Mouse (Mus musculus) brain, embryonic 14.5 days (tissue): ENCODE measurements around the gene Gpr68.

Experiments used
- CTCF ChIP-seq: fragments of 200-500 bp; IDR thresholded peaks from 2 replicates; pipeline ENCODE4 v1.5.1; 2012; ENCODE audit warnings: inconsistent platforms, mild to moderate bottlenecking, moderate library complexity, borderline replicate concordance; ENCODE audit not compliant: insufficient read depth, insufficient read length; ENCODE audit errors: extremely low read depth
- POLR2A ChIP-seq: fragments of 200-500 bp; IDR thresholded peaks from 2 replicates; pipeline ENCODE4 v1.6.1; 2012; ENCODE audit warnings: mild to moderate bottlenecking, inconsistent platforms, borderline replicate concordance; ENCODE audit not compliant: poor library complexity, insufficient read depth, insufficient read length, severe bottlenecking; ENCODE audit errors: extremely low read depth

DNA sequence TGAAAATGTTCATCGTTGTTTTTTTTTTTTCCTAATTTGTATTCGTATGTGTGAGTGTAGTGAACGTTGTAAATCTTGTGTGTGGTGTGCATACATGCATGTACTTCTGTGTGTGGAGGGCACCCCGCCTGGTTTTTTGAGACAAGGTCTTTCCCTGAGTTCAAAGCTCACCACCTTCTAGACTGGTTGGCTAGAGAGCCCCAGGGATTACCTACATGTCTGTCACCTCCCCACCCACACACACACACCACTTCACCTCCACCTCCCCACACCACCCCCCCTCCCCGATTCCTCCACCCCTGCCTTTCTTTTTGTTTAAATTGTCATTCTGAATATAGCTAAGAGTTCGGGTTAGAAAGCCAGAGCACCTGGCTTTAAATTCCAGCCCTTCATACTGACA is 7.1 kb downstream of the Gpr68 start:
- TF ChIP-seq POLR2A: no peak
- no peak for TF ChIP-seq CTCF
